Mouse (Mus musculus) MEL (cell line): ENCODE data around the gene Brsk2. TPM values are rescaled to one million over a fixed set of nuclear protein-coding genes. Genes with fewer than 3 reads are reported as not detected.

ENCODE experiments used
- DNase-seq: peaks from one replicate; pipeline ENCODE4 v3.0.0; 2011; ENCODE audit warnings: low read depth, low spot score
- H3K27ac ChIP-seq: 2 replicates; pipeline ENCODE4 v1.5.1; 2012; ENCODE audit warnings: low read depth, mild to moderate bottlenecking, control low read depth, low read length, moderate library complexity; ENCODE audit not compliant: control insufficient read depth
- H3K27me3 ChIP-seq, 2 experiments: fragments of 150-350 bp in 1 of 2; sonication (generic) in 1 of 2; 2 replicates each; pipeline ENCODE4 v1.6.1; 2012; ENCODE audit warnings: low read length in 2 of 2, mild to moderate bottlenecking in 2 of 2, improper control_type of control experiment in 1 of 2, moderate library complexity in 1 of 2; ENCODE audit not compliant: insufficient read depth in 2 of 2, control insufficient read depth in 1 of 2
- H3K36me3 ChIP-seq, 2 experiments: 2 replicates each; pipeline ENCODE4 v1.6.1; 2012 to 2014; ENCODE audit warnings: low read length in 2 of 2, improper control_type of control experiment in 1 of 2, inconsistent platforms in 1 of 2, mild to moderate bottlenecking in 1 of 2; ENCODE audit not compliant: insufficient read depth in 2 of 2, control insufficient read depth in 1 of 2
- H3K4me1 ChIP-seq, 2 experiments: fragments of 150-350 bp in 1 of 2; sonication (generic) in 1 of 2; 2 replicates each; pipeline ENCODE4 v1.6.1; 2012; ENCODE audit warnings: low read length in 2 of 2, improper control_type of control experiment in 1 of 2, mild to moderate bottlenecking in 1 of 2; ENCODE audit not compliant: insufficient read depth in 2 of 2, control insufficient read depth in 1 of 2
- H3K4me3 ChIP-seq, 2 experiments: fragments of 150-350 bp in 1 of 2; sonication (generic) in 1 of 2; 2 replicates each; pipeline ENCODE4 v1.5.1; 2012; ENCODE audit warnings: low read depth in 2 of 2, low read length in 2 of 2, mild to moderate bottlenecking in 2 of 2, moderate library complexity in 2 of 2, control low read depth in 1 of 2, improper control_type of control experiment in 1 of 2; ENCODE audit not compliant: control insufficient read depth in 1 of 2, insufficient read depth in 1 of 2
- H3K79me2 ChIP-seq: 2 replicates; pipeline ENCODE4 v1.6.1; 2012; ENCODE audit warnings: mild to moderate bottlenecking, low read length, moderate library complexity; ENCODE audit not compliant: control insufficient read depth, poor library complexity, insufficient read depth
- H3K9ac ChIP-seq: 2 replicates; pipeline ENCODE4 v1.6.1; 2012; ENCODE audit warnings: low read depth, mild to moderate bottlenecking, control low read depth, low read length, moderate library complexity; ENCODE audit not compliant: control insufficient read depth, poor library complexity, severe bottlenecking
- H3K9me3 ChIP-seq: fragments of 150-350 bp; sonication (generic); replicated peaks from 2 replicates; pipeline ENCODE4 v1.6.1; 2012; ENCODE audit warnings: mild to moderate bottlenecking, low read length, improper control_type of control experiment, moderate library complexity; ENCODE audit not compliant: insufficient read depth
- BHLHE40 ChIP-seq: IDR thresholded peaks from 2 replicates; pipeline ENCODE4 v1.6.1; 2012; ENCODE audit warnings: low read depth, mild to moderate bottlenecking, inconsistent platforms, low read length, improper control_type of control experiment, borderline replicate concordance
- CHD2 ChIP-seq: IDR thresholded peaks from 2 replicates; pipeline ENCODE4 v1.6.1; 2011; ENCODE audit warnings: low read length, improper control_type of control experiment
- E2F4 ChIP-seq: IDR thresholded peaks from 2 replicates; pipeline ENCODE4 v1.6.1; 2011; ENCODE audit warnings: low read depth, low read length, improper control_type of control experiment, borderline replicate concordance
- ETS1 ChIP-seq: IDR thresholded peaks from 2 replicates; pipeline ENCODE4 v1.6.1; 2012; ENCODE audit warnings: low read depth, mild to moderate bottlenecking, inconsistent platforms, low read length, improper control_type of control experiment, moderate library complexity
- GABPA ChIP-seq: IDR thresholded peaks from 2 replicates; pipeline ENCODE4 v1.6.1; 2012; ENCODE audit warnings: low read depth, mild to moderate bottlenecking, inconsistent platforms, low read length, improper control_type of control experiment, moderate library complexity
- JUND ChIP-seq: IDR thresholded peaks from 2 replicates; pipeline ENCODE4 v1.6.1; 2011; ENCODE audit warnings: low read depth, mild to moderate bottlenecking, improper control_type of control experiment, low read length
- MAX ChIP-seq: IDR thresholded peaks from 2 replicates; pipeline ENCODE4 v1.6.1; 2011; ENCODE audit warnings: low read length, improper control_type of control experiment
- MAZ ChIP-seq: IDR thresholded peaks from 2 replicates; pipeline ENCODE4 v1.6.1; 2012; ENCODE audit warnings: low read depth, mild to moderate bottlenecking, inconsistent platforms, low read length, improper control_type of control experiment
- MXI1 ChIP-seq: IDR thresholded peaks from 2 replicates; pipeline ENCODE4 v1.6.1; 2011; ENCODE audit warnings: mild to moderate bottlenecking, low read depth, low read length, improper control_type of control experiment
- MYB ChIP-seq: IDR thresholded peaks from 2 replicates; pipeline ENCODE4 v1.6.1; 2011; ENCODE audit warnings: mild to moderate bottlenecking, low read depth, low read length, improper control_type of control experiment
- MYC ChIP-seq: IDR thresholded peaks from 2 replicates; pipeline ENCODE4 v1.6.1; 2011; ENCODE audit warnings: low read depth, mild to moderate bottlenecking, low read length, improper control_type of control experiment, moderate library complexity
- NRF1 ChIP-seq: IDR thresholded peaks from 2 replicates; pipeline ENCODE4 v1.6.1; 2014; ENCODE audit warnings: low read depth, mild to moderate bottlenecking, inconsistent platforms, low read length, improper control_type of control experiment, moderate library complexity; ENCODE audit not compliant: poor library complexity, insufficient read depth, severe bottlenecking
- POLR2A ChIP-seq, 2 experiments: IDR thresholded peaks; 2 replicates each; pipeline ENCODE4 v1.6.1; 2011 to 2012; ENCODE audit warnings: low read length in 2 of 2, mild to moderate bottlenecking in 2 of 2, control low read depth in 1 of 2, improper control_type of control experiment in 1 of 2, low read depth in 1 of 2, moderate library complexity in 1 of 2; ENCODE audit not compliant: control insufficient read depth in 1 of 2, insufficient read depth in 1 of 2, poor library complexity in 1 of 2
- SIN3A ChIP-seq: IDR thresholded peaks from 2 replicates; pipeline ENCODE4 v1.6.1; 2012; ENCODE audit warnings: low read length, improper control_type of control experiment, inconsistent platforms
- TCF12 ChIP-seq: IDR thresholded peaks from 2 replicates; pipeline ENCODE4 v1.6.1; 2014; ENCODE audit warnings: low read depth, mild to moderate bottlenecking, inconsistent platforms, low read length, improper control_type of control experiment, moderate library complexity
- UBTF ChIP-seq: IDR thresholded peaks from 2 replicates; pipeline ENCODE4 v1.6.1; 2012; ENCODE audit warnings: low read depth, mild to moderate bottlenecking, inconsistent platforms, low read length, improper control_type of control experiment, moderate library complexity, borderline replicate concordance; ENCODE audit not compliant: insufficient read depth
- USF1 ChIP-seq: IDR thresholded peaks from 2 replicates; pipeline ENCODE4 v1.6.1; 2014; ENCODE audit warnings: low read depth, mild to moderate bottlenecking, inconsistent platforms, low read length, improper control_type of control experiment, moderate library complexity
- ZC3H11A ChIP-seq: IDR thresholded peaks from 2 replicates; pipeline ENCODE4 v1.6.1; 2012; ENCODE audit warnings: low read depth, mild to moderate bottlenecking, inconsistent platforms, low read length, improper control_type of control experiment
- ZMIZ1 ChIP-seq: IDR thresholded peaks from 2 replicates; pipeline ENCODE4 v1.6.1; 2012; ENCODE audit warnings: low read depth, mild to moderate bottlenecking, inconsistent platforms, low read length, improper control_type of control experiment, moderate library complexity
- polyA plus RNA-seq, 2 experiments: library from polyadenylated mRNA; stranded (reverse) in 1 of 2; unstranded in 1 of 2; fragments of >175 nt in 1 of 2; fragments of >200 nt in 1 of 2; gene quantifications; 2 replicates each; pipeline versions ENCODE4 v1.2.1 to v1.2.4; 2012; ENCODE audit warnings: low replicate concordance in 2 of 2, low read depth in 1 of 2; ENCODE audit not compliant: insufficient read length in 2 of 2, insufficient read depth in 1 of 2, missing spikeins in 1 of 2
- total RNA-seq: library from RNA; depleted of rRNA; stranded (reverse); fragments of 300-350 nt; gene quantifications from 2 replicates; pipeline ENCODE4 v1.2.3, GENCODE M21; 2012

Gene Brsk2
- total and polyA plus RNA-seq, 3 experiments: 0.13 to 0.19 TPM; not detected in 1

DNA sequence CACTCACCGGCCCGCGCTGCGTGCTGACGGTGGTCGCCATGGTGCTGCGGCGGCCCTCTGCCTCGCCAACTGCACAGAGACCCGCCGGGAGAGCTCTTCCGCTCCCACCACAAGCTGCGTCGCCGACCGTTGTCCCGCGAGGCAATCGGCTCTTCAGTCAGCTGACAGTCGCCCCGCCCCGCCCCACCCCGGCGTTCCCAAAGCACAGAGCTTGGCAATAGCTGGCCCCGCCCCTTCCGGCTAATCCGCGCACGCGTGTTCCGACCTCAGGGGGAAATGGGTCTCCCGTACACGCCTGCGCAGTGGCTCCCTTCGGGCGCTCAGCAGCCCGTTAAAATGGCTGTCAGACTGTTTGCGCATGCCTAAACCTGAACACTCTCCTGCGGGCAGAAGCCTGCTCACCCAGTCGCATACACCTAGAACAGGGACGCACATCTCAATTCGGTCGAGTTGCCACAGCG, 47.3 kb upstream of the Brsk2 start (continued):
- TF ChIP-seq MYB (peak; percentile 47; the same call in 1 of the 2 replicates), MAX (peak; percentile 62; the same call in 1 of the 2 replicates), E2F4 (no peak), ZMIZ1 (peak; percentile 78), USF1 (peak; percentile 89)
- TF ChIP-seq, all 39 proteins: peak for 18

DNA sequence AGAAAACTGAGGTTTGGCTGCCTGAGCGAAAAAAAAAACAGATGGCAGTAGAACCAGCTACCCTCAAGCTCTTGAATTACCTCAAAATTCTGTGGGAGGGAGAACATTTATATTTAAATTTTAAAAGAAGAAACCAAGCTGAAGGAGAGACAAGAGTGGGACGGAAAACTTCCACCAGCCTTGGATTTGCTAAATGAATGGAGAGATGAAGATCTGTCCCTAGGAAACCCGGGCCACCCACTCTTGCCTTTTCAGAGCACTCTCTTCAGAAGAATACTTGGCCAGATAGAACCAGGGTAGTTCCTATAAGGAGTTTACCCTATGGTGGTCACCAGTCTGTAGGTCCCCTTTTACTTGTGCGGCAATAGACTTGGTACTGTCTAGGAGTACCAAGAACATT, 46.8 kb upstream of the Brsk2 start:
- peaks cover 8 to 26% of the 10 kb centered on the region in 2 experiments for H3K4me1 ChIP-seq
- no peaks in the 10 kb centered on the region for H3K27me3 ChIP-seq
- peak overlapping the region; percentile 39 to 46 for H3K4me3 ChIP-seq
- no peak for DNase-seq
- H3K36me3 ChIP-seq: peaks cover 0 to 24% of the 10 kb centered on the region in 2 experiments; a peak in 3 of 4 replicates
- peaks cover 36% of the 10 kb centered on the region for H3K79me2 ChIP-seq
- peak overlapping the region; percentile 68 for H3K9ac ChIP-seq
- TF ChIP-seq UBTF: no peak
- no peak for TF ChIP-seq MYC
- no peak for TF ChIP-seq POLR2A (IDR thresholded peaks at IDR 0.05; ENCODE audit: control insufficient read depth in 1 of 2, insufficient read depth in 1 of 2, low read depth in 1 of 2, low read length in 2 of 2, poor library complexity in 1 of 2)
- no peak for TF ChIP-seq ZC3H11A
- TF ChIP-seq JUND: no peak
- TF ChIP-seq NRF1: no peak
- no peak for TF ChIP-seq MXI1
- TF ChIP-seq MAZ: no peak
- TF ChIP-seq BHLHE40: no peak
- TF ChIP-seq TCF12: no peak
- TF ChIP-seq, all 39 proteins: peak for 0
- Histone ChIP-seq H3K9me3 (no peaks in the 10 kb centered on the region), H3K27ac (peak overlapping the region; percentile 53)

DNA sequence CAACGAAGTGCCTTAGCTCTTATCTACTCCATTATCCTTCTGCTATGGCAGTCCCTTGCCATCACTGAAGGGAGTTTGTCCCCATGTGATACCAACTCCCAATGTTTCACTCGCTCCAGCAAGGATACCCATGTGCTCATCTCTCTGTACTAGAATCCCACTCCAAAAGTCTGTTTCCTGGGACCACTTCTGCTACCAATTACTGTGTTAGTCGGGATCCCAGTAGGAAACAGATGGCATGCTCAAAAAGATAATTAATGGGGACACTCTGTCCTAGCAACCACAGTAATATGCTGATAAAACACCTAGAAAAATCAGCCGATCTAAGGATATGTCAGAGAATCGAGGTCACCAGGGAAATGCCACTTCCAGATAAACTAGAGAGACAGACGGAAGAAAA, 41.0 kb upstream of the Brsk2 start:
- Histone ChIP-seq H3K79me2 (no peaks in the 10 kb centered on the region), H3K9me3 (no peaks in the 10 kb centered on the region), H3K9ac (no peak overlapping the region), H3K27me3 (peaks cover 6 to 7% of the 10 kb centered on the region in 2 experiments; a peak in 3 of 4 replicates), H3K27ac (no peak overlapping the region), H3K36me3 (peaks cover 0 to 11% of the 10 kb centered on the region in 2 experiments; a peak in 2 of 4 replicates), H3K4me3 (no peak overlapping the region), H3K4me1 (peaks cover 2% of the 10 kb centered on the region in 2 experiments; a peak in 3 of 4 replicates)
- TF ChIP-seq GABPA (no peak), ETS1 (peak; percentile 30; the same call in 1 of the 2 replicates), SIN3A (no peak), CHD2 (no peak), MYC (no peak)
- no peak for DNase-seq
